Mouse (Mus musculus) MEL (cell line): ENCODE results near the gene Gm9747.

Experiments used
- EP300 ChIP-seq, 2 experiments: IDR thresholded peaks; 2 replicates each; pipeline ENCODE4 v1.6.1; 2011; ENCODE audit warnings: improper control_type of control experiment in 2 of 2, low read length in 2 of 2, low read depth in 1 of 2, mild to moderate bottlenecking in 1 of 2
- KAT2A ChIP-seq: conservative IDR thresholded peaks from 2 replicates; pipeline ENCODE4 v1.6.1; 2012; ENCODE audit warnings: low read depth, low read length, improper control_type of control experiment, inconsistent platforms
- ZNF384 ChIP-seq: IDR thresholded peaks from 2 replicates; pipeline ENCODE4 v1.6.1; 2012; ENCODE audit warnings: low read depth, mild to moderate bottlenecking, inconsistent platforms, low read length, improper control_type of control experiment

DNA sequence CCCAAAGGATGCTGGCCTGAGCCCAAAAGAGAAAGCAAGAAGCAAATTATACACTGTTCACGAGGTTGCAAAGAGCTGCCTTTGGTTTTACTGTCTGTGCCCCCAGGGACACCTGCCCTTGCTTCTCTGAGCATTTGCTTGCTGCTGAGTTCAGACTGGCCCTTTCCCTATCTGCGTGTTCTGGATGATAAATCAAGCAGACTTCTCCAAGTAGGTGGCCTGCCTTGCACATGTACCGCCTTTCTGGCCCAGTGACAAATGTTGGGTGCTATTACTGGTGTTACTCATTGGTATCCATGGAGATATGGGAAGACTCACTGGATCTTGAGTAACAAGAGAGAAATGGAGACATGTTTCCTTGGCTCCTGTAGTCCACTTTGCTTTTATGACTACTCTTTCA is 43.4 kb upstream of the Gm9747 start:
- TF ChIP-seq ZNF384 (no peak), KAT2A (no peak), EP300 (IDR thresholded peaks at IDR 0.05; ENCODE audit: low read depth in 1 of 2, low read length in 2 of 2) (no peak)
